Comparison of ENCODE assay signal across 9 mouse cellular contexts in the genomic region with DNA sequence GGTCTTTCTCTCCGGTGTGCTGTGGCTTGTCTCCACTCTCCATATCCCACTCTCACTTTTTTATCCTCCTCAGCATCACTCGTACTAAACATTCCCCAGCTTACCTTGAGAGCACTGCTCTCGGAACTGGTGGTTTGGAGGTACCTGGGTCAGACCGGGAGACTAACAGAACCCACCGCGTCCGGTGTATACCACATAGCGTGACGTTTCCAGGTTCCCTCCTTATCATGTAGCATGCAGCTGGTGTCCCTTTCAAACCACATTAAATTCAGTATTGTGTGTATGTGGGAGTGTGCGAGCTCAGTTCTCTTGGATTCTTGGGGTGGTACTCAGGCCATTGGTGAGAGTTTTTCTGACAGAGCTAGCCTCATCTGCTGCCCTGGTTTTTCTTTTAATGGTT. TPM values are rescaled to one million over a fixed set of nuclear protein-coding genes. Genes with fewer than 3 reads are reported as not detected.
DNase-seq lines count a peak whose midpoint lies in the region; ATAC-seq and TF ChIP-seq lines count a peak whose summit lies in the region.
"Had no signal": no experiment of that assay in that cellular context is flagged by ENCODE, and none has a peak within 500 bp of the region (broad histone marks: within the 10 kb centered on the region; RNA-seq: fewer than 3 reads in every experiment).

No protein-coding gene starts in this region.

- peaks cover 13% of the 10 kb centered on the region for H3K4me1 ChIP-seq in stomach, embryonic 14.5 days (ENCODE audit: control insufficient read depth, insufficient read depth, low read length)
- H3K4me1 ChIP-seq in stomach, postnatal 0 days (replicated peaks; ENCODE audit: control insufficient read depth, insufficient read depth): no peaks in the 10 kb centered on the region; the same call in 1 of the 2 replicates
- H3K4me1 ChIP-seq in liver, postnatal 0 days (ENCODE audit: insufficient read depth): peaks cover 52% of the 10 kb centered on the region
- H3K4me1 ChIP-seq in stomach, embryonic 16.5 days (ENCODE audit: control insufficient read depth, insufficient read depth, low read length): peaks cover 49% of the 10 kb centered on the region

- no peak for TF ChIP-seq CTCF in stomach, postnatal 0 days (IDR thresholded peaks at IDR 0.05; ENCODE audit: low read depth)
- TF ChIP-seq CTCF in liver, postnatal 0 days (IDR thresholded peaks at IDR 0.05; ENCODE audit: low read depth): no peak

- no peak for ATAC-seq in stomach, embryonic 14.5 days (ENCODE audit: insufficient number of reproducible peaks, insufficient read depth, low FRiP score, low read depth)
- ATAC-seq in stomach, postnatal 0 days (ENCODE audit: low FRiP score, low TSS enrichment): no peak
- peak; percentile 38 to 47 for ATAC-seq in hematopoietic stem cell, adult 5-6 weeks (replicated peaks in 1 of 2; ENCODE audit: insufficient read depth in 1 of 2, low FRiP score in 2 of 2, low TSS enrichment in 1 of 2, low read depth in 1 of 2, poor library complexity in 2 of 2, severe bottlenecking in 2 of 2)
- ATAC-seq in liver, postnatal 0 days: peak; percentile 59
- ATAC-seq in stomach, embryonic 16.5 days (ENCODE audit: insufficient read depth, low FRiP score): no peak

- no peaks in the 10 kb centered on the region for H3K27me3 ChIP-seq in stomach, embryonic 14.5 days (ENCODE audit: control insufficient read depth, insufficient read depth, low read length)
- H3K27me3 ChIP-seq in stomach, postnatal 0 days (ENCODE audit: control insufficient read depth, insufficient read depth, low read length): no peaks in the 10 kb centered on the region
- no peaks in the 10 kb centered on the region for H3K27me3 ChIP-seq in liver, postnatal 0 days (ENCODE audit: insufficient read depth, low read length)
- H3K27me3 ChIP-seq in stomach, embryonic 16.5 days (ENCODE audit: control insufficient read depth, insufficient read depth, low read length): no peaks in the 10 kb centered on the region

- H3K4me2 ChIP-seq in stomach, embryonic 14.5 days (replicated peaks; ENCODE audit: low read depth, low read length): no peak overlapping the region
- no peak overlapping the region for H3K4me2 ChIP-seq in stomach, postnatal 0 days (replicated peaks; ENCODE audit: low read depth)
- peak overlapping the region; percentile 29 for H3K4me2 ChIP-seq in liver, postnatal 0 days (ENCODE audit: low read depth, low read length)
- H3K4me2 ChIP-seq in stomach, embryonic 16.5 days (ENCODE audit: low read depth, low read length): no peak overlapping the region

- no peak for TF ChIP-seq EP300 in stomach, postnatal 0 days (optimal IDR thresholded peaks at IDR 0.05)
- TF ChIP-seq EP300 in liver, postnatal 0 days (IDR thresholded peaks at IDR 0.05; ENCODE audit: low read depth): peak; percentile 37; the same call in 1 of the 2 replicates

- no peaks in the 10 kb centered on the region for H3K36me3 ChIP-seq in stomach, embryonic 14.5 days (ENCODE audit: control insufficient read depth, insufficient read depth, low read length)
- H3K36me3 ChIP-seq in stomach, postnatal 0 days (ENCODE audit: control insufficient read depth, insufficient read depth, low read length): no peaks in the 10 kb centered on the region
- 0 out of 2 replicates have a peak, but pooled peaks cover 12% of the 10 kb centered on the region for H3K36me3 ChIP-seq in liver, postnatal 0 days (replicated peaks; ENCODE audit: insufficient read depth, low read length)
- no peaks in the 10 kb centered on the region for H3K36me3 ChIP-seq in stomach, embryonic 16.5 days (ENCODE audit: control insufficient read depth, insufficient read depth, low read length)

- no peak for DNase-seq in stomach, postnatal 0 days (ENCODE audit: low spot score)
- DNase-seq in liver, postnatal 0 days: no peak
- no peak for DNase-seq in adrenal gland, postnatal 25 days
- no peak for DNase-seq in urinary bladder, postnatal 14 days (ENCODE audit: low spot score)
- DNase-seq in left cerebral cortex, adult 9 months (ENCODE audit: low spot score in 2 of 2): no peak
- DNase-seq: kidney, postnatal 10 days had no signal

- H3K4me3 ChIP-seq in stomach, embryonic 14.5 days (ENCODE audit: low read depth, low read length): no peak overlapping the region
- no peak overlapping the region for H3K4me3 ChIP-seq in stomach, postnatal 0 days (ENCODE audit: low read depth, low read length)
- no peak overlapping the region for H3K4me3 ChIP-seq in liver, postnatal 0 days (ENCODE audit: low read depth, low read length)
- no peak overlapping the region for H3K4me3 ChIP-seq in stomach, embryonic 16.5 days (replicated peaks; ENCODE audit: low read length)

- WGBS in stomach, embryonic 14.5 days: 89% methylated on average over 10 of the region's 10 CpGs
- 88% methylated on average over 10 of the region's 10 CpGs for WGBS in stomach, postnatal 0 days
- WGBS in liver, postnatal 0 days (ENCODE audit: insufficient replicate concordance): 52% methylated on average over 10 of the region's 10 CpGs
- 88% methylated on average over 10 of the region's 10 CpGs for WGBS in stomach, embryonic 16.5 days

- peak overlapping the region; percentile 52; the same call in 1 of the 2 replicates for H3K27ac ChIP-seq in stomach, embryonic 14.5 days (ENCODE audit: low read length)
- H3K27ac ChIP-seq in stomach, postnatal 0 days (replicated peaks): no peak overlapping the region
- H3K27ac ChIP-seq in liver, postnatal 0 days (ENCODE audit: low read depth): peak overlapping the region; percentile 72
- H3K27ac ChIP-seq in stomach, embryonic 16.5 days (ENCODE audit: low read length): peak overlapping the region; percentile 19; the same call in 1 of the 2 replicates

- H3K9ac ChIP-seq in stomach, embryonic 14.5 days (replicated peaks; ENCODE audit: low read depth, low read length): no peak overlapping the region
- H3K9ac ChIP-seq in stomach, postnatal 0 days (ENCODE audit: low read length): no peak overlapping the region
- 0 out of 2 replicates have a peak overlapping the region, but pooled peaks have one; percentile 13 for H3K9ac ChIP-seq in liver, postnatal 0 days (replicated peaks)
- no peak overlapping the region for H3K9ac ChIP-seq in stomach, embryonic 16.5 days (ENCODE audit: low read length)

- no peaks in the 10 kb centered on the region for H3K9me3 ChIP-seq in stomach, embryonic 14.5 days (ENCODE audit: control insufficient read depth, low read depth, low read length)
- H3K9me3 ChIP-seq in stomach, postnatal 0 days (ENCODE audit: control insufficient read depth, low read length): no peaks in the 10 kb centered on the region
- H3K9me3 ChIP-seq in liver, postnatal 0 days (ENCODE audit: low read length): no peaks in the 10 kb centered on the region
- H3K9me3 ChIP-seq in stomach, embryonic 16.5 days (replicated peaks; ENCODE audit: control insufficient read depth, low read length): no peaks in the 10 kb centered on the region

RNA-seq across cellular contexts. Expression of a gene that starts 21.4 kb away (rescaled TPM):
- polyA plus RNA-seq in stomach, embryonic 14.5 days (2014; fragmentation: Nextera tagmentation; extraction: Ambion mirVana): 18.6 and 21.6 TPM in 2 replicates
- 19.9 and 22.9 TPM in 2 replicates for polyA plus RNA-seq in stomach, postnatal 0 days (2015; fragmentation: Nextera tagmentation; extraction: Ambion mirVana)
- 11.1 and 16.3 TPM in 2 replicates for total RNA-seq in hematopoietic stem cell, adult 5-6 weeks (2017)
- 22.3 and 22.6 TPM in 2 replicates for polyA plus RNA-seq in liver, postnatal 0 days (2015; fragmentation: Nextera tagmentation; extraction: Ambion mirVana)
- 13.7 and 14.2 TPM in 2 replicates for polyA plus RNA-seq in stomach, embryonic 16.5 days (2015; fragmentation: Nextera tagmentation; extraction: Ambion mirVana)
- total RNA-seq in adrenal gland, postnatal 25 days (2021): 121 and 126 TPM in 2 replicates

Comparison
In these comparisons a context has a peak if more than half of its experiments do, and no peak if none do; other contexts are left out.
1. ATAC-seq: peak in hematopoietic stem cell, adult 5-6 weeks (2 of 2) and liver, postnatal 0 days (single experiment); none in stomach, embryonic 14.5 days (single experiment), stomach, postnatal 0 days (single experiment) and stomach, embryonic 16.5 days (single experiment).